Mouse (Mus musculus): Measurements from ENCODE around the gene Cluap1. TPM values are rescaled to one million over a fixed set of nuclear protein-coding genes. Genes with fewer than 3 reads are reported as not detected.
A peak's percentile ranks its signal among the peaks of the same experiment; 100 is the strongest.

Cluap1 gene
- total RNA-seq, 1 experiment = 12.6 TPM

DNA sequence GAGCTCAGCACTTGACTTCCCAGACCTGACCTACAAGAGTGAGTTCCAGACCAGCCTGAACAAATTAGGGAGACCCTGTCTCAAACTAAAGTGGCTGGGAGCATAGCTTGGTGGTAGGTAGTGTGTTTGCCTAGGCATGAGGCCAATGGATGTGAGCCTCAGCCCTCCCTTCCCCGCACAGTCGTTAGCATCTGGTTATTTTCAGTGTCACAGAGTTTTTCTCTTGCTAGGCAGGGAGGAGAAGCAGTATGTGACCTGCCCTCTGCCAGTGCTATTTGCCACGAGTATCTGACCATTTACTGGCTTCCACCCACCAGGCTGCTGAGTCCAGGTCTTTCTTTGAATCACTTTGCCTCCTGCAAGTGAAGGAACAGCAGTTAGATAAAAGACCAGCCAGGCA, 14.9 kb upstream of the Cluap1 start:
- no peak overlapping the region for H3K27ac ChIP-seq (ENCODE audit: insufficient read depth, low read depth, low read length, poor library complexity, severe bottlenecking)
- no peak overlapping the region for H3K9ac ChIP-seq (ENCODE audit: insufficient read depth, low read depth, low read length, poor library complexity, severe bottlenecking)
- H3K9me3 ChIP-seq (ENCODE audit: control insufficient read depth, insufficient read depth, low read depth, low read length) = no peaks in the 10 kb centered on the region
- no peak overlapping the region for H3K4me3 ChIP-seq (ENCODE audit: insufficient read depth in 1 of 2, low read depth in 1 of 2, low read length in 2 of 2, poor library complexity in 1 of 2, severe bottlenecking in 1 of 2)
- in situ Hi-C loops (cut with MboI; ENCODE audit: low sequenced_read_pairs in 2 of 2, unreplicated experiment in 2 of 2) = no loop called here
- DNase-seq (ENCODE audit: low read depth, low spot score) = no peak
- peaks cover 6% of the 10 kb centered on the region; the same call in 1 of the 2 replicates for H3K36me3 ChIP-seq (ENCODE audit: control insufficient read depth, insufficient read depth, low read length, poor library complexity, severe bottlenecking)
- TF ChIP-seq HCFC1 (IDR thresholded peaks at IDR 0.05; ENCODE audit: borderline replicate concordance, insufficient read depth, low read length) (no peak), ZC3H11A (IDR thresholded peaks at IDR 0.05; ENCODE audit: borderline replicate concordance, low read depth, low read length) (no peak), ZNF384 (IDR thresholded peaks at IDR 0.05; ENCODE audit: low read depth, low read length) (no peak)
- peaks cover 0 to 4% of the 10 kb centered on the region in 2 experiments; a peak in 1 of 4 replicates for H3K4me1 ChIP-seq (ENCODE audit: control insufficient read depth in 2 of 2, insufficient read depth in 2 of 2, low read length in 2 of 2, poor library complexity in 1 of 2)

DNA sequence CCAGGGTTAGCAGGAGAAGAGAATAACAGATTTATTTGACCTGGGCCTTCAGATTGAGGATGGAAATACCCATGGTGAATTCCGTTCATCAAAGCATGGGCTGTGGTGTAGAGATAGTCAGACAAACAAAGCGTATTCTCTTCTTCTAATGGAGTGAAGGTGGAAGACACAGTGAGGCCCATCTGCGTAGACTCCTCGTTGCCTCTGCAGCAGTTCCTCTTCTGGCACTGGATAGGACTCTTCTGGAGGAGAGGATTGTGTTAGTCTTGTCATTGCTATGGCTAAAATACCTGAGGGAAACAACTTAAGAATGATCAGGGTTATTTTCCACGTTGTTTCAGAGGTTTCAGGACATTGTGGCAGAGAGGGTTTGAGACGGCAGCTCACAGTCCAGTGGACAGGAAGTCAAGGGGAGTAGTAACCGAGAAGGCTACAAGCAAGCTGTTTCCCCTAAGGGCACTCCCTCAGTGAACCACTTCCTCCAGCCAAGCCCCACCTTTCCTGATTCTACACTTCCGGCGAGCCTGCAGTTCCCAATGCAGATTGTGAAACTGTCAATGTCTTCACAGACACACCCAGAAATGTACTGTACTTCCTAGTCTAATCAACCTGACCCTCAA, 13.3 kb upstream of the Cluap1 start:
- DNase-seq (ENCODE audit: low read depth, low spot score) = no peak
- Histone ChIP-seq H3K4me3 (ENCODE audit: insufficient read depth in 1 of 2, low read depth in 1 of 2, low read length in 2 of 2, poor library complexity in 1 of 2, severe bottlenecking in 1 of 2) (no peak overlapping the region), H3K36me3 (ENCODE audit: control insufficient read depth, insufficient read depth, low read length, poor library complexity, severe bottlenecking) (peaks cover 10% of the 10 kb centered on the region), H3K4me1 (ENCODE audit: control insufficient read depth in 2 of 2, insufficient read depth in 2 of 2, low read length in 2 of 2, poor library complexity in 1 of 2) (peaks cover 0 to 2% of the 10 kb centered on the region in 2 experiments; a peak in 1 of 4 replicates), H3K9me3 (ENCODE audit: control insufficient read depth, insufficient read depth, low read depth, low read length) (no peaks in the 10 kb centered on the region), H3K27ac (ENCODE audit: insufficient read depth, low read depth, low read length, poor library complexity, severe bottlenecking) (peak overlapping the region; percentile 15; the same call in 1 of the 2 replicates), H3K9ac (ENCODE audit: insufficient read depth, low read depth, low read length, poor library complexity, severe bottlenecking) (peak overlapping the region; percentile 4; the same call in 1 of the 2 replicates)
- in situ Hi-C loops (cut with MboI; ENCODE audit: low sequenced_read_pairs in 2 of 2, unreplicated experiment in 2 of 2) = no loop called here
- TF ChIP-seq ZC3H11A (IDR thresholded peaks at IDR 0.05; ENCODE audit: borderline replicate concordance, low read depth, low read length) (no peak), HCFC1 (IDR thresholded peaks at IDR 0.05; ENCODE audit: borderline replicate concordance, insufficient read depth, low read length) (no peak), MAFK (IDR thresholded peaks at IDR 0.05; ENCODE audit: insufficient read depth, low read depth, low read length) (no peak), CHD2 (IDR thresholded peaks at IDR 0.05; ENCODE audit: low read depth, low read length) (no peak)

DNA sequence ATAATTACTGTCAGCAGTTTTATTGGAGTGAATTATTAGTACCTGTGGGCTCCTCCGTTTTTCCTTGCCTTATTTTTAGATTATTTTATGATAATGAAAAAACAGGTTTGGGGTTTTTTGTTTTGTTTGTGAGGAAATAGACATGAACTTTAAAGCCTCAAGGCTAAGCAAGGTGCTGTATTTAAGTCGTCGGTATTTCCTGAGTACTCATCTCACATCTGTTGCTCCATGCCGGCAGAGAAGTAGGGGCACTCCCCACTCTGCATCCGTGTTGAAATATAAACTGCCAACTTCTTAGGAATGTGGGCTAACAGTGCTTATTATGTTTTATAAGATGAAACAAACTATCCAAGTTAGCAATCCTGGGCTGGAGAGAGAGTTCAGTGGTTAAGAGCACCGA, 12.6 kb upstream of the Cluap1 start:
- TF ChIP-seq HCFC1 (IDR thresholded peaks at IDR 0.05; ENCODE audit: borderline replicate concordance, insufficient read depth, low read length) = no peak
- TF ChIP-seq ZC3H11A (IDR thresholded peaks at IDR 0.05; ENCODE audit: borderline replicate concordance, low read depth, low read length) = no peak
- TF ChIP-seq CHD2 (IDR thresholded peaks at IDR 0.05; ENCODE audit: low read depth, low read length) = no peak
- no peak for TF ChIP-seq ZNF384 (IDR thresholded peaks at IDR 0.05; ENCODE audit: low read depth, low read length)
- TF ChIP-seq MAFK (IDR thresholded peaks at IDR 0.05; ENCODE audit: insufficient read depth, low read depth, low read length) = no peak
- Histone ChIP-seq H3K4me1 (ENCODE audit: control insufficient read depth in 2 of 2, insufficient read depth in 2 of 2, low read length in 2 of 2, poor library complexity in 1 of 2) (peaks cover 0 to 2% of the 10 kb centered on the region in 2 experiments; a peak in 1 of 4 replicates), H3K9ac (ENCODE audit: insufficient read depth, low read depth, low read length, poor library complexity, severe bottlenecking) (no peak overlapping the region), H3K27ac (ENCODE audit: insufficient read depth, low read depth, low read length, poor library complexity, severe bottlenecking) (no peak overlapping the region), H3K9me3 (ENCODE audit: control insufficient read depth, insufficient read depth, low read depth, low read length) (no peaks in the 10 kb centered on the region), H3K4me3 (ENCODE audit: insufficient read depth in 1 of 2, low read depth in 1 of 2, low read length in 2 of 2, poor library complexity in 1 of 2, severe bottlenecking in 1 of 2) (no peak overlapping the region), H3K36me3 (ENCODE audit: control insufficient read depth, insufficient read depth, low read length, poor library complexity, severe bottlenecking) (peaks cover 16% of the 10 kb centered on the region)
- DNase-seq (ENCODE audit: low read depth, low spot score) = no peak
- in situ Hi-C loops (cut with MboI; ENCODE audit: low sequenced_read_pairs in 2 of 2, unreplicated experiment in 2 of 2) = no loop called here

DNA sequence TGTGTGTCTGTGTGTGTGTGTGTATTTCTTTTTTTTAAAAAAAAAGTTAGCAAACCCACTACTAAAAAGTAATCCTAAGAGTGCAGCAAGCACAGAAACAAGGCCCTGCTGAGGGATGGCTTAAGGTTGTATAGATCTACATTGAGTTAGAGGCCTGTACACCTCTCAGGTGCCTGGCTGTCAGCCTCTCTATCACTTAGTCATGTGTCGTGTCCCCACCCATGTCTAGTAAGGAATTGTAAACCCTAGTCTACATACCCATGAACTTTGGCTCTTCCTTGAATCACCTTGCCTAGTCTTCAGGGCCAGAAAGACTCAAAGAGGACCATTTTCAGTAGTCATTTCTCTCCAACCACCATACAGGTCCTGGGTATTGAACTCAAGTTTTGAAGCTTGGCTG, 12.0 kb upstream of the Cluap1 start:
- no peak overlapping the region for H3K9ac ChIP-seq (ENCODE audit: insufficient read depth, low read depth, low read length, poor library complexity, severe bottlenecking)
- no peak overlapping the region for H3K4me3 ChIP-seq (ENCODE audit: insufficient read depth in 1 of 2, low read depth in 1 of 2, low read length in 2 of 2, poor library complexity in 1 of 2, severe bottlenecking in 1 of 2)
- H3K27ac ChIP-seq (ENCODE audit: insufficient read depth, low read depth, low read length, poor library complexity, severe bottlenecking) = no peak overlapping the region
- TF ChIP-seq MAFK (IDR thresholded peaks at IDR 0.05; ENCODE audit: insufficient read depth, low read depth, low read length) (no peak), HCFC1 (IDR thresholded peaks at IDR 0.05; ENCODE audit: borderline replicate concordance, insufficient read depth, low read length) (no peak), ZNF384 (IDR thresholded peaks at IDR 0.05; ENCODE audit: low read depth, low read length) (no peak), CHD2 (IDR thresholded peaks at IDR 0.05; ENCODE audit: low read depth, low read length) (no peak), ZC3H11A (IDR thresholded peaks at IDR 0.05; ENCODE audit: borderline replicate concordance, low read depth, low read length) (no peak)
- in situ Hi-C loops (cut with MboI; ENCODE audit: low sequenced_read_pairs in 2 of 2, unreplicated experiment in 2 of 2) = no loop called here
- H3K9me3 ChIP-seq (ENCODE audit: control insufficient read depth, insufficient read depth, low read depth, low read length) = no peaks in the 10 kb centered on the region
- peaks cover 0 to 2% of the 10 kb centered on the region in 2 experiments; a peak in 1 of 4 replicates for H3K4me1 ChIP-seq (ENCODE audit: control insufficient read depth in 2 of 2, insufficient read depth in 2 of 2, low read length in 2 of 2, poor library complexity in 1 of 2)
- DNase-seq (ENCODE audit: low read depth, low spot score) = no peak
- H3K36me3 ChIP-seq (ENCODE audit: control insufficient read depth, insufficient read depth, low read length, poor library complexity, severe bottlenecking) = peaks cover 17% of the 10 kb centered on the region

All from ES-E14 (cell line).